Mouse (Mus musculus): ENCODE measurements at regions not wholly inside any gene's neighbourhood (a gene's known extent, or its start where the extent isn't known, plus 50 kb on each side); places are given as distances from the start of the nearest gene placed in this dataset.

DNA sequence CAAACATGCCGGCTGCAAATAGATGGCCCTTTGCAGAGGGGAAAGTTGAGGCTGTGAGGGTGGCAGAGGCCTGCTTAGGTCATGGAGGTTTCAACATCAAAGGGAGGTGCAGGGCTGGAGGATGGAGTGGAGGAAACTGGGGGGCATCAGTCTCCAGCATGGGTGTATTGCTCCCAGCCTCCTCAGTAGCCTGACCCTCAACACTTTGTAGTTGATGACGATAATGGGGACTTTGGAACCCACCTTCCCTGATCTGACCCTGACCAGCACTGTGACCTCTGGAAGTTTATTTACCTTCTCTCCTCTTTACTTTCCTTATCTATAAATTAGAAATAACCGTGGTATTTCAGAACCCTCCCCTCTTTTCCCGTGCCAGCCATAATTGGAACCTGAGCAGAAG is 56.2 kb downstream of the Gm26897 start:
- no peak for DNase-seq (ENCODE audit: low spot score)

DNA sequence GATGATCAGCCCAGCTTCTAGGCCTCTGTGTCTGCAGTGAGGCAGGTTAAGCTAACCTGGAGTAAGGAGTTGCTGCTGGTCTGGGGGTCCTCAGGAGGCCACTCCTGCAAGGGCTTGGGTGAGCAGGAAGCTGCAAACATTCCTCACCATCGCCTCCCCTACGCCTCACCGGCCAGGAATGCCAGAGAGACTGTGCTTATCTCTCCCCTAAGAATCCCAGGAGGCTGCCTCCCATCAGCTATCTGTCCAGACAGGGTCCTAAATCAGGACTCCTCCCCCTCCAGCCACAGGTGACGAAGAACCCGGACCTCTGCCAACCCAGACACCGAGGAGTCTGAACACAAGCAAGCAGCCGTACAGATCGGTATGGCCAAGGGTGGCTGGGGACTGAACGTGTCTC is 56.8 kb downstream of the Gm26897 start:
- peak; percentile 38 for DNase-seq (ENCODE audit: low spot score)

DNA sequence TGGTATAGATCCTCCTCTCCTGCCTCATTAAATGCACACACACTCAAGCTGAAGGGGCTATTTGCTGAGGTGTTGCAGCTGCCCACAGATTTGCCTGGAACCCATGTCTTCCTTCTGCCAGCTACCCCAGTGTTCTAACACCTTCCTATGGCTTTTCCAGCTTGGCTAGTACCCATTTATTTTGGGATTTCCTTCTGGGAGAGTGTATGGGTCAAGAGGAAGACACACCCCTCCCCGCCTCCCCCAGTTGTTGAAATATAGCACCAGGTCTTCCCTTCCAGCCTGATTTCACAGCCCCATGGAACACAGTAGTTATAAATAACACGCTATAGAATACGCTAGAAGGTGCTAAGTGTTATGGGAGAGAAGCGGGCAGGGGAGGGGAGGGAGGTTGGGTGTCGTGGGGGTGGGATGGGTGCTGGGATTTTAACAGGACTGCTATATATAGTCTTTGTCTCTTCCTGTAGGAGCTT is 57.4 kb downstream of the Gm26897 start:
- no peak for DNase-seq (ENCODE audit: low spot score)

DNA sequence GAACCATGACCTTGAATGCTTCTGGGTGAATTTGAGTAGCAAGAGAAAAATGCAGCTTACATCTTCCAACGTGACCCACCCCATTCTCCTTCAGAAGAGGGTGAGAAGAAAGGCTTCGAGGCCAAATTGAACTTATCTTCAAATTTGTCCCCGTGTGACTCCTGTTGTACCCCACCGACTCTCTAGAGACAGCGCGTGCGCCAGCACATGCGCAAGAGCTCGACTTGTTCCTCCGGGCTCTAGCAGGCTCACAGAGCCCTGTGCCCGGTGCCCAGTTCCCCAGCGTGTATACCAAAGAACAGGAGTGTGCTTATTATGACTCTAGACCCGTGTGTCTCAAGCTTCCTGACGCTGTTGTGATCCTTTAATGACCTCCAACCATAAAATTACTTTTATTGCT is 59.0 kb downstream of the Gm26897 start:
- no peak for DNase-seq (ENCODE audit: low spot score)

DNA sequence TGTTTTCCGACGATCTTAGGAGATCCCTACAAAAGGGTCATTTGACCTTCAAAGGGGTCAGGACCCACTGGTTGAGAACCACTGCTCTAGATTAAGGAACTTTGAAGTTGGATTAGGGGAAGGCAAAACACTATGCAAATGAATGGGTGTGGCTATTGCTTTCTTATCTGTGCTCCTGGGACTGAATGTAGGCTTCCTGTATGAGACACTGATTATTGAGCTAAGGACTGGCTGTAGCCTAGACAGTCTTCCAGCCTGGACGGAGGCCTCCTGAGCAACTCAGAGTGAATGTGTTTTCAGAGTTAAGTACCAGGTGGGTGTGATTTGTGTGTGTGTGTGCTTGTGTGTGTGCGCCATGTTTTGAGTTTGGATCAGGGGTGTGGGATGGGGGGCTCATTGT is 59.5 kb downstream of the Gm26897 start:
- DNase-seq (ENCODE audit: low spot score): no peak

DNA sequence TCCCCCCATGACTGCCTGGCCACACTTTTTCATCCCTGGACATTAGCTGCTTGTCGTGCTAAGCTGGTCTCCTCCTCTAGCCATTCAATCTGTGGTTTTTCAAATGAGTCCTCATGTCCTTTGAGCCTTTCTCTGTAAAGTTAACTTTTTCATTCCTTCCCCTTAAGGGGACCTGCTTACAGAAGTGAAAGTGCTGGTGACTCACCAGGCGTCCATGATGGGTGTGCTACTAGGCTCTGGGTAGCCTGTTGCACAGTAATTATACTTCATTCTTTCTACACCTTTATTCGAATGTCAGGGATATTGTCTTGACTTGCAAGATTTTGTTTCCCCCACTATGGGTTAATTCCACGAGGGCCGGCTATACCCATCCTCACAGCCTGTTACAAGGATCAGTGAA is 63.2 kb downstream of the Gm26897 start:
- DNase-seq (ENCODE audit: low spot score): no peak

DNA sequence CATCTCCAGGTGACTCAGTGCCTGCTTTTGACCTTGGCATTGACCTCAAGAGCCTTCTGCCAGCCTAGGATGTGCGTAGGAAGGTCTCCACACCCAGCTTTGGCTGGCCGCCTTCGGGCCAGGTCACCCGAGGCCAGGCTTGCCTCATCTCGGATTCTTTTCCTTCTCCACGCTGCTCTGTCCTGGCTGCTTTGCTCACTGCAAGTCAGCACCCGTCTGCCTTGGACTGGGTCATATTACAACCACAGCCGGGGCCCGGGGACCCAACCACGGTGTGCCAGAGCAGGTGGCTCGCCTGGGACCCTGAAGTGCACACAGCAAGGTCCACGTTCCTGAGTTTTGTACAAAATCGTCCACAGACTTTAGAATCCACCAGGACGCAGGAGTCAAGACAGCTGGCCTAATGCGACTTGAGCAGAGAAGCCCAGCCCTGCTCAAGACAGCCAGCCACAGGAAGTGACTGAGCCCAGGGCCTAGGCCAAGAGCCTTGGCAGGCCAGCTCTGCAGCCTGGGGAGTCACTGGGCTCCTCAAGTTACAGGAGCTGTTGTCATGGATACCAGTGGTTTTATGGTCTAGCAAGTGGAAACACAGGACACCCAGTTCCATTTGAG is 66.1 kb downstream of the Gm26897 start:
- peak; percentile 88 for DNase-seq (ENCODE audit: low spot score)

DNA sequence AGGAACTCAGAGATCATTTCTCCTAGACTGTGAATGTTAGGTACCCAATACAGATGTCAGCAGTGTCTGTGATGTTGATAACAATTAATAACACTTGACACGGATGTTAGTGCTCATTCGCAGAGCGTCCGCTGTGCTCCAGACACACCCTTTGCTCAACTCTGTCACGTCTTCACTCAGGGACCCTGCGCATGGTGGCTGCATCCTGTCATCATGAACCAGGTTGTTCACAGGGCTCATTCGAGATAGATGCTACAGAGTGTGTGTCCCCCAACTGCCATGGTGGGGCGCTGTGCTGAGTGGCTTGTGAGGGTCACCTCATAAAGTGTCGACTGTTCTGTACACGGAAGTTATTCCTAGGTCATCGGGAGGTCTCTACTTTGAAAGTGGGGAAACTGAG is 66.8 kb downstream of the Gm26897 start:
- no peak for DNase-seq (ENCODE audit: low spot score)

DNA sequence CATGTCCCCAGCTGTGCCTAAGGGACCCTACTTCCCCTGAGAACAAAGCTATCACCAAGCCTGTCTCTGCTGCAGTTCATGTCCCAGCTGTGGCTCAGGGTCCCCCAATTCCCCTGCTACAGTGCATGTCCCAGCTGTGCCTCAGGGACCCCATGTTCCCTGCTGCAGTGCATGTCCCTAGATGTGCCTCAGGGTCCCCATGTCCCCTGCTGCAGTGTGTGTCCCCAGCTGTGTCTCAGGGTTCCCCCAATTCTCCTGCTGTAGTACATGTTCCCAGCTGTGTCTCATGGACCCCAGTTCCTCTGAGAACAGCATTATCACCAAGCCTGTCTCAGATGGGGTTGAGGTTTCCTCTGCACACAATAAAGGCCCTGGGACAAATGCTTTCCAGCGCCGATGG is 67.3 kb downstream of the Gm26897 start:
- DNase-seq (ENCODE audit: low spot score): no peak

DNA sequence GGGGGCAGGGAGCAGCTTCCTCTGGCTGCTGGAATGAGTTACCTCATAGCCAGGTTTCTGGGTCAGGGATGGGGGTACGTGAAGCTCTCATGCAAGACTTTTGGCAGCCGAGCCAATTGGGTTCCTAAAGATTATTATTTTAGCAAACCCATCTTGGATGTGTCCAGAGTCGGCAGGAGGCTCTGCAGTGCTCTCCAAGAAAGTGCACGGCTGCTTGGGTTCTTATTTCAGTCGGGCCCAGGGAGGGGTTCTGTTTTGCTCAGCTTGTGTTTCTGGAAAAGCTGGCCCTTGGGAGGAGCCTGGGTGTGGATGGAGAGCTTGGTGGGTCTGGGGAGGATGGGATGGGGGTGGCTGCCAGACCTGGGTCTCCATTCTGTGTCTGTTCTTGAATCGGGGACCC is 70.8 kb downstream of the Gm26897 start:
- DNase-seq (ENCODE audit: low spot score): no peak

DNA sequence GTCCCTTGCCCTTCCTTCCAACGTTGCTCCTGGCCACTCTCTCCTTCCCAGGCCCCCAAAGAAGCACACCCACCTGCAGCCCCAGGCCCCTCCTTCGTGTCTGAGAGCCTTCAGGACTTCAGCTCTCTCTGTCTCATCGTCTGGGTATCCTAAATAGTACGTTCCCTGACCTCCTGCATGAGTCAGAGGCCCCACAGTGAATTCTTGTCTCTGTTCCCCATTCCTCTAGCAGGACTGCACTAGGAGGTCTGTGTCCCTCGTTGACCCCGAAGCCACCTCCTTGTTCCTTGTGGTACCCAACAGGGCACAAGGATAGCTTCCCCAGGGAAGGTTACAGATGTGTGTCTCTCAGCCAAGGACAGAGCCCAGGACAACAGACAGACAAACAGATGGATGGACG is 71.4 kb downstream of the Gm26897 start:
- DNase-seq (ENCODE audit: low spot score): no peak

DNA sequence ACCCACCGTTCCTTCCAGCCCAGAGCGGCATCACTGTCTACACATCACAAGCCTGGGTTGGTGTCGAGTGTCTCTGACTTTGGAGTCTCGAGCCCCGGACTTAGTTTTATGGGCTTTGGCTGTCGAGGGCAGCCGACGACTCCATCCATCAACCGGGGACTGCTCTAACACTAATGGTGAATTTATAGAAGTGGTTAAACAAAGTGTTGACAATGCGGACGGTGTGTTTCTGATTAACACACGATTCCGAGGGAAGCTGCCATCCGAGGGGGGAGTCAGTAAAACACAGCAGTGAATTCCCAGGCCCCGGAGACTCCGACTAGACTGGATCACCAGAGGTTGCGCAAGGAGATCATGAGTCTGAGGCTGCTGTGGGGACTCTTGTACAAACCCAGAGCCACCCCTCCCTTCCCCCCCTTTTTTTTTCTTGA is 72.1 kb downstream of the Gm26897 start:
- DNase-seq (ENCODE audit: low spot score): peak; percentile 76

DNA sequence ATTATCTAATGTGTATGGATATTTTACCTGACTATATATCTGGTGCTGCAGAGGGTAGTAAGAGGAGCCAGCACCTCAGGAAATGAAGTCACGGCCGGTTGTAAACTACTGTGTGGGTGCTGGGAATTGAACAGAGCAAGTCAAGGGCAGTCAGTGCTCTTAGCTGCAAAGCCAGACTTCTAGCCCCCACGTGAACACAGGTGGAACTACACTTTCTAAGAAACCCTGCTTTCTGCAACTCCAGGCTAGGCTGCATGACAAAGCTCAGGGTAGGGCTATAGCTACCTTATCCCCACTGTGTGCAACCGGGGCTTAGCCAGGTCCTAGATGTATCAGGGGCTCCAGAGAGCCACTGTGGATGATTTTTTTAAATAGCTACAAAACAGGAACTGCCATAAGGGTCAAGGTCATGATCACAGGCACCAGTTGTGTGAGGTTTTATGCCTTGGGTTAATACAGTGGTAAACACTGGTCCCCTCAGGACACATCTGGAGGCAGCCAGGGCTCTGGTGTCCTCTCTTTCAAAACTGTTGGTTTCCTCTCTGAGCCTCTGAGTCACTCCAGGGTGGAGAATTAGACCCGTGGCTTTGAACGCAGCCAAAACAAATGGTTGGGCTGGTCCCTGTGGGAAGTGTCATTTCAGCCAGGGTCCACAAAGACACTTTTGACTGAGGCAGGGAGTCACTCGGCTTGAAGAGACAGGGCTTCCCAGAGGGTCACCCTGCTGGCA is 76.5 kb downstream of the Gm26897 start:
- no peak for DNase-seq (ENCODE audit: low spot score)

DNA sequence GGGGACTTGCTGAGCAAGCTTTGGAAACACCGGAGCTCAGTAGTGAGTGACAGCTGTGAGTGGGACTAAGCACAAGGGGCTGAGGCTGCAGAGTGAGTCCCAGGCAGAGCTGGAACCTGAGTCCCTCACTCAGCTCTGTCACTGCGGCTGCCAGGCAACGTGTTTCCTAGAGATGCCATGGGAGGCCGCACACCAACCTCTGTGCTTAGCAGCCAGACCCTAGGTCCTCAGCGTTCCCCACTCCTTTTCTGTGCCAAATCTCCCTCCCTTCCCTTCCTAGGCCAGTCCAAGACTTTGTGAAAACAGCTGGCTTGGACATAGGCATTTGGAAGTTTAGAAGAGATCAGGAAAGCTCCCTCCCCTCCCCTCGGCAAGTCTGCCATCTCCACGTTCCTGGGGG is 78.9 kb downstream of the Gm26897 start:
- DNase-seq (ENCODE audit: low spot score): no peak

DNA sequence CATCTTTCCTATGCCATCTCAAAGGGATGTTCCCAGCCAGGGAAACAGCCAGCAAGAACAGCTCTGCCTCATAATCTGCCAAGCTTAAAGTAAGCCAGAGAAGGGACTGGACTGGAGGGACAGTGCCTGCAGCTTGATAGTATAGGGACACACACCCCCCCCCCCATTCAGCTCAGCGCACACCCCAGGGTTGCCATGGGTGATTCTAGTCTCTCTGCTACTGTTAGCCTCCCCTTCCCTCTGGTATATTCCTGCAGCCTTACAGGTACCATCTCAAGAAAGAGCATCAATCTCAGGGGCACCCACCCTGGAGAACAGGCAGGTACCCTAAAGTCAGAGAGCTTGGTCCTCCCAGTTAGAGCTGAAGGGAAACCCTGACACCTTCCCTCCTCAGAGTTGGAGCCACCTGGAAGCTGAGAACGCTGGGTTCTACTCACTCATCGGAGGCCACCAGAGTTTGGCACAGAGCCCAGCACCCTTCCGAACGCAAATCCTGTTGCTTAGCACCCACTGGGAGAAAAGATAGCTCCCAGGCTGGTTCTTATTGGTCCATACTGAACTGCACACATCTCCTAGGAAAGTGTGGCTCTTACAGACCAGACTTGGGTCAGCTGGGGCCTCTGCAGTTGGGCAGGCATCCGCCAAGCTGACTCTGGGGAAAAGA is 79.5 kb downstream of the Gm26897 start:
- no peak for DNase-seq (ENCODE audit: low spot score)

DNA sequence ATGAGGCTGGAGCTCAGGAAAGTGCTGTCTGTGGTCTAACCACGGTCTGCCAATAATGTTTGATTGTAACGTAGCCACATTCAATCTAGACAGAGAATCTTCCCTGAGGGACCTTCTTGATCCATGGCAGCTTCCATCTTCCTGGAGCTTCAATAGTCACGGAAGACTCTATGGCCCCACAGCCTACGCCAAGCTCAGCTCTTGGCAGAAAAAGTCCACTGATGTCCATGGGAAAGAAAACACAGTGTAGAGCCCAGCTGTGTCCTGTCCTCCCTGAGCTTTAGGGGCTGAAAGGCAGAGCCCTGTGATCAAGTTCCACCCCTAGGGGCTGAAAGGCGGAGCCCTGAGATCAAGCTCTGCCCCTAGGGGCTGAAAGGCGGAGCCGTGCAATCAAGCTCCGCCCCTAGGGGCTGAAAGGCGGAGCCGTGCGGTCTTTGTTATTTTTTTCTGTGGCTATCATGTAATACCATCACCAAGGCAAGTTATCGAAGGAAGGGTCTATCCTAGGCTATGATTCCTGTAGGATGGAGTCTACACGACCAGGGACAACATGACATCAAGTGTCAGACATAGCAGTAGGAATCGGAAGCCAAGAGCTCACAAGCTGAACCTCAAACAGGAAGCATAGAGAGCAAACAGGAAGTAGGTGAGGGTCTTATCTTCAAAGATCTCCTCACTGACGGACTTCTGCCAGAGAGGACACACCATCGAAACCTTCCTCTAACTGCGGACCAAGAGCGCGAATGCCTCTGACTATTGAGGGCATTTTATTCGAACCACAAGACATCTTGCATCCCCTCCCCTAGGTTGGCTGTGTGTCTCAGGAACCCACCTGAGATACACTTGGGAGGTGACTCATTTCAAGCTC is 81.4 kb downstream of the Gm26897 start:
- DNase-seq (ENCODE audit: low spot score): no peak

DNA sequence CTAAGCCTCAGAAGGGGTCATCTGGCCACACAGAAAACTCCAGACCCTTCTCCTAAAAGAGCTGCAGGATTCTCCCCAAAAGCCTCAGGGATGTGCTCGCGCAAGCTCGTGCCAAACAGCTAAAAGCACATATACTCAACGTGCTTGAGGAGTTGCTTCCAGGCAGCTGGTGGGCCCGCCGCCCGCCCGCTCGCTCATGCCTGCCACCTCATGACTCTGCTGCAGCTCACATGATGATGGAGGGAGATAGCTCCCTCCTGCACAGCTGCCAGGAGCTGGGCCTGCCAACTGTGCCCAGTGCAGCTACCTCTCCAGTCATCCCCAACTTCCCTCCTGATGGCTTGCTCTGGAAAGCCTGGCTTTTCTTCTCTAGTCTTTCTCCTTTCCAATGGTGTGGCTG is 87.2 kb downstream of the Gm26897 start:
- DNase-seq (ENCODE audit: low spot score): no peak

DNA sequence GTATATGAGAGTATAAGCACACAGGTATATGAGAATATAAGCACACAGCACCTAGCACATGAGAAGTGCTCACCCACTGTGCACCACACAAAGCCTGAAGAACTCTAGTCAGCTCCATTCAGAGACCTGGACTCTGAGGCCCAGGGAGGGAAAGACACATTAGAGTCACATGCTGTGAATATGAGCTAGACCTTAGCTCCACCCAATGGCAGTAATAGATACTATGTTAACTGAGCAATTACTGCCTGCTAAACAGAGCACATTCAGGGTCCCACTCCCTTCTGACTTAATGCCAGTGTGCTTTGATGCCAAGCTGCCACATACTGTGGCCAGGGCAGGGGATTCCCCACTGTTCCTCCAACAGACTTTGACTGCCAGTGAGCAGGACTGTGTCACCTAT is 89.2 kb downstream of the Gm26897 start:
- no peak for DNase-seq (ENCODE audit: low spot score)

DNA sequence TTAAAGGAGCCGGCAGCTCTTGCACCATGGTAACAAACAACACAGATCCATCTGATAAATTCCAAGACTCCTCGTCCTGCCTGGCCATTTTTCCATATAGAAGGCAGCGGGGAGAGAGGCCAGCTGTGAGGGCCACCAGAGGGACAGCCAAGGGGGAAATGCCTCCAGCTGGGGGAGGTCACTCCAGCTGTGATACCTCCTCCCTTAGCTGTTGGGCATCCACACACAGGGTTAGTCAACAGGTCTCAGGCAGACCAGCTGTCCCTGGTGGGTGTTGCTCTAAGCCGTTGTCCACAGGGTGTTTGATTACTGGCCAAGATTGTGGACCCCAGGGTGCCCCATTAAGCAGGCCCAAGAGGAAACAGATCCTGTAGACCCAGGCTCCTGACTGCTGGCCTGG is 89.7 kb downstream of the Gm26897 start:
- no peak for DNase-seq (ENCODE audit: low spot score)

DNA sequence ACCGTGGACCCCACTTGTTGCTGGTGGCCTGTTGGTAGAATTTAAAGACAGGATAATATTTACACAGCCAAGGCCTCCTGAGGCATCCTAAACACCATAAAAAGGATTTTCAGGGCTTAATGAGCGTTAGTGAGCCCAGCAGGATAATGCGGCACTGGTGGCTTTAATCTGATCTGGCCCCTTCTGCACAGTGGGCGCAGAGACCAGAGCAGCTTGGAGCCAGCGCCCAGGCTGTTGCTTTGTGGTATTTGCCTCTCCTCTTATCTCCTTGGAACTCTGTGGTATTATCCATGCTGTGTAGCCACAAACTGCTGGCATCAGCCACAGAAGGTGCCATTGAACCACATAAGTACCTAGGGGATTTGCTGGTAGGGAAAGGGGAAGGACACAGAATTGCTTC is 90.1 kb downstream of the Gm26897 start:
- DNase-seq (ENCODE audit: low spot score): no peak

DNA sequence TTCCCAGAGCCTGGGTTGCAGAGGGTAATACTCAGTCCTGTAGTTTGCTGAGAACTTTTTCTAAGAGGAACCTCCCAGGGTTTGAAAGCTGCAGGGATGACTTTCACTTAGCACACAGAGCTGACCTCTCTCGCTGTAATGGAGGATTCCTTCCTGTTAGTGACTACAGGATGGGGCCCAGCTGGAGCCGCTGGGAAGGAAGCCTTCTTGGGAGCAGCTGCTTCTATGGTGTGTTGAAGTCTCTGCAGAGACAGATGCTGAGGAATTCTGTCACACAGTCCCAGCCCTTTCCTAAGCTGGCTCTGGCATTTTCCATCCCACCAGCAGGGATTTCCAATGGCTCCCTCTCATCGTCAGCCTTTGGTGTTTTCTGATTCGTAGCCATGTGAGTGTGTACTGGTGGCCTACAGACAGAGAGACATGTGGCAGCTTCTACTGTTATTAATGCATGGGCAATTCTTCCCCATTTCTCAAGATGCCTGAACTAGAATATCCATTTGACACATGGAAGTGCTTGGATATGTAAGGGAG is 90.9 kb downstream of the Gm26897 start:
- no peak for DNase-seq (ENCODE audit: low spot score)

DNA sequence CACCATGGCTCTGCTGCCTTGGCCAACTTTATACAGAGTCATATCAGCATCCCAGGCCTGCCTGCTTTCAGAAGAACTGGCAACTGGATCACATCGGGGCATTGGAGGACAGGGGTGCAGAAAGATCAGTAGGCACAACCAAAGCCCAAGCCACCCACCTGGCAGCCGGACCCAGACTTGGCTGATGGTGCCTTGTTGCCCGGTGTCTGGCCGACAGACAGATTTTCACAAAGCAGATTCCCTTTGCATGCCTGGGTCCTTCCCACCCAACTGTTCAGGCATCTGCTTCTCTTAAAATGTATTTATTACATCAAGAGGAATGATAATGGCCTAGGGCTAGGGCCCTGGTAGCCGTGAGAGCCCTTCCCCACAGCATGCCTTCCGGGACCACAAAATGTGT is 96.2 kb downstream of the Gm26897 start:
- DNase-seq (ENCODE audit: low spot score): no peak
